Mouse (Mus musculus) midbrain, embryonic 16.5 days (tissue): ENCODE data around the gene Atl3. TPM values are rescaled to one million over a fixed set of nuclear protein-coding genes. Genes with fewer than 3 reads are reported as not detected.

Source experiments
- ATAC-seq: fragments of 200-750 bp; cut with Nextera tagmentation; 2 replicates; pipeline ENCODE4 v1.8.0; 2017; ENCODE audit warnings: moderate TSS enrichment
- H3K27ac ChIP-seq: fragments of 300-500 bp; sonication (generic); 2 replicates; pipeline ENCODE4 v1.5.1; 2014; ENCODE audit warnings: mild to moderate bottlenecking, low read length, mixed read lengths
- H3K27me3 ChIP-seq: fragments of 300-500 bp; sonication (generic); 2 replicates; pipeline ENCODE4 v1.6.1; 2014; ENCODE audit warnings: low read depth, low read length, mixed read lengths; ENCODE audit not compliant: control insufficient read depth, insufficient read depth
- H3K36me3 ChIP-seq: fragments of 300-500 bp; sonication (generic); 2 replicates; pipeline ENCODE4 v1.6.1; 2014; ENCODE audit warnings: mild to moderate bottlenecking, low read length, moderate library complexity, mixed read lengths; ENCODE audit not compliant: control insufficient read depth, insufficient read depth
- H3K4me1 ChIP-seq: fragments of 300-500 bp; sonication (generic); 2 replicates; pipeline ENCODE4 v1.6.1; 2014; ENCODE audit warnings: mild to moderate bottlenecking, low read length, mixed read lengths; ENCODE audit not compliant: control insufficient read depth, insufficient read depth
- H3K4me2 ChIP-seq: fragments of 300-500 bp; sonication (generic); 2 replicates; pipeline ENCODE4 v1.6.1; 2014; ENCODE audit warnings: mild to moderate bottlenecking, low read length, mixed read lengths
- H3K4me3 ChIP-seq: fragments of 300-500 bp; sonication (generic); 2 replicates; pipeline ENCODE4 v1.5.1; 2014; ENCODE audit warnings: low read depth, mild to moderate bottlenecking, low read length, moderate library complexity, mixed read lengths
- H3K9ac ChIP-seq: fragments of 300-500 bp; sonication (generic); 2 replicates; pipeline ENCODE4 v1.6.1; 2014; ENCODE audit warnings: low read depth, low read length, mixed read lengths
- H3K9me3 ChIP-seq: fragments of 300-500 bp; sonication (generic); replicated peaks from 2 replicates; pipeline ENCODE4 v1.6.1; 2014; ENCODE audit warnings: mild to moderate bottlenecking, low read length, mixed read lengths; ENCODE audit not compliant: control insufficient read depth, poor library complexity, severe bottlenecking
- WGBS: fragments of 180-500 bp; shearing (Covaris S2); extraction: QIAGEN DNeasy Blood & Tissue Kit; methylation state at CpG from one replicate; pipeline ENCODE4 v1.1.7; 2014; 5-methylcytosine and 5-hydroxymethylcytosine counted together
- polyA plus RNA-seq: library from polyadenylated mRNA; unstranded; fragments of >200 nt; fragmentation: Nextera tagmentation; extraction: Ambion mirVana; gene quantifications from 2 replicates; pipeline ENCODE4 v1.2.1, GENCODE M21; 2015

Atl3 gene
- polyA plus RNA-seq, 1 experiment from 2014 or later = 6.8 TPM

GRCm38 (mm10) chr19:7551550-7552300, 57.9 kb downstream of the Atl3 start:
- Histone ChIP-seq H3K27ac (no peak overlapping the region), H3K27me3 (no peaks in the 10 kb centered on the region), H3K9me3 (no peaks in the 10 kb centered on the region), H3K36me3 (no peaks in the 10 kb centered on the region), H3K4me1 (no peaks in the 10 kb centered on the region), H3K4me3 (no peak overlapping the region), H3K9ac (no peak overlapping the region), H3K4me2 (no peak overlapping the region)
- ATAC-seq = no peak
- 70% methylated on average over 4 of the region's 4 CpGs for WGBS

GRCm38 (mm10) chr19:7552301-7552673, 58.4 kb downstream of the Atl3 start:
- 88% methylated on average over 2 of the region's 2 CpGs for WGBS
- ATAC-seq = no peak
- no peaks in the 10 kb centered on the region for H3K9me3 ChIP-seq

GRCm38 (mm10) chr19:7553441-7553840, 59.6 kb downstream of the Atl3 start:
- no peaks in the 10 kb centered on the region for H3K9me3 ChIP-seq
- H3K4me2 ChIP-seq = no peak overlapping the region
- no peak for ATAC-seq
- no peak overlapping the region for H3K9ac ChIP-seq
- no peaks in the 10 kb centered on the region for H3K36me3 ChIP-seq
- H3K27ac ChIP-seq = no peak overlapping the region
- H3K4me3 ChIP-seq = no peak overlapping the region
- peaks cover 2% of the 10 kb centered on the region; the same call in 1 of the 2 replicates for H3K4me1 ChIP-seq
- no peaks in the 10 kb centered on the region for H3K27me3 ChIP-seq

More at GRCm38 (mm10) chr19:7552301-7552673, 58.4 kb downstream of the Atl3 start:
- no peak overlapping the region for H3K27ac ChIP-seq
- no peak overlapping the region for H3K4me3 ChIP-seq
- H3K9ac ChIP-seq = no peak overlapping the region
- H3K36me3 ChIP-seq = no peaks in the 10 kb centered on the region
- no peaks in the 10 kb centered on the region for H3K4me1 ChIP-seq
- no peaks in the 10 kb centered on the region for H3K27me3 ChIP-seq
- H3K4me2 ChIP-seq = no peak overlapping the region

GRCm38 (mm10) chr19:7554881-7555280, 61.0 kb downstream of the Atl3 start:
- Histone ChIP-seq H3K9me3 (no peaks in the 10 kb centered on the region), H3K9ac (no peak overlapping the region), H3K4me3 (no peak overlapping the region), H3K4me2 (no peak overlapping the region), H3K4me1 (peaks cover 2% of the 10 kb centered on the region; the same call in 1 of the 2 replicates), H3K27me3 (no peaks in the 10 kb centered on the region), H3K36me3 (no peaks in the 10 kb centered on the region), H3K27ac (no peak overlapping the region)
- WGBS = 65% methylated on average over 4 of the region's 4 CpGs
- ATAC-seq = no peak

- Histone ChIP-seq H3K27ac (no peak overlapping the region), H3K27me3 (no peaks in the 10 kb centered on the region), H3K4me2 (no peak overlapping the region), H3K4me1 (peaks cover 2% of the 10 kb centered on the region; the same call in 1 of the 2 replicates), H3K9ac (no peak overlapping the region), H3K4me3 (no peak overlapping the region), H3K9me3 (no peaks in the 10 kb centered on the region), H3K36me3 (no peaks in the 10 kb centered on the region)
- WGBS = 89% methylated on average over 1 of the region's 1 CpGs
- ATAC-seq = no peak
These were observed 62.8 kb downstream of the Atl3 start for GRCm38 (mm10) chr19:7556641-7557040.

GRCm38 (mm10) chr19:7557328-7557822, 63.5 kb downstream of the Atl3 start, which contains the start of gene Pla2g16:
Pla2g16 (plus strand) TSS chr19:7557459.
- ATAC-seq = peak; percentile 62; the same call in 1 of the 2 replicates
- Histone ChIP-seq H3K4me2 (peak within 1 kb of the TSS; percentile 63), H3K27me3 (no peaks in the 10 kb centered on the region), H3K9ac (peak within 1 kb of the TSS; percentile 8; the same call in 1 of the 2 replicates), H3K9me3 (no peaks in the 10 kb centered on the region), H3K4me1 (peaks cover 2% of the 10 kb centered on the region; the same call in 1 of the 2 replicates), H3K4me3 (peak within 1 kb of the TSS; percentile 39), H3K36me3 (no peaks in the 10 kb centered on the region), H3K27ac (no peak within 1 kb of the TSS)
- WGBS = 0% methylated on average over 27 of the region's 27 CpGs

- no peak overlapping the region for H3K9ac ChIP-seq
- ATAC-seq = no peak
- 5% methylated on average over 4 of the region's 4 CpGs for WGBS
These were observed 64.0 kb downstream of the Atl3 start for GRCm38 (mm10) chr19:7557844-7558243.

GRCm38 (mm10) chr19:7558675-7559074, 64.8 kb downstream of the Atl3 start:
- Histone ChIP-seq H3K4me2 (no peak overlapping the region), H3K9me3 (no peaks in the 10 kb centered on the region), H3K27ac (no peak overlapping the region), H3K4me1 (peaks cover 2% of the 10 kb centered on the region; the same call in 1 of the 2 replicates), H3K36me3 (no peaks in the 10 kb centered on the region), H3K27me3 (no peaks in the 10 kb centered on the region), H3K4me3 (no peak overlapping the region), H3K9ac (no peak overlapping the region)
- ATAC-seq = no peak
- 84% methylated on average over 4 of the region's 4 CpGs for WGBS

More at GRCm38 (mm10) chr19:7557844-7558243, 64.0 kb downstream of the Atl3 start:
- H3K4me1 ChIP-seq = peaks cover 2% of the 10 kb centered on the region; the same call in 1 of the 2 replicates
- H3K27me3 ChIP-seq = no peaks in the 10 kb centered on the region
- H3K27ac ChIP-seq = no peak overlapping the region
- no peaks in the 10 kb centered on the region for H3K36me3 ChIP-seq
- H3K4me3 ChIP-seq = peak overlapping the region; percentile 39
- H3K4me2 ChIP-seq = peak overlapping the region; percentile 63
- no peaks in the 10 kb centered on the region for H3K9me3 ChIP-seq

GRCm38 (mm10) chr19:7559986-7560385, 66.1 kb downstream of the Atl3 start:
- H3K4me2 ChIP-seq = no peak overlapping the region
- no peak overlapping the region for H3K9ac ChIP-seq
- no peak overlapping the region for H3K27ac ChIP-seq
- no peak for ATAC-seq
- peaks cover 2% of the 10 kb centered on the region; the same call in 1 of the 2 replicates for H3K4me1 ChIP-seq
- H3K9me3 ChIP-seq = no peaks in the 10 kb centered on the region
- WGBS = 81% methylated on average over 4 of the region's 4 CpGs
- no peaks in the 10 kb centered on the region for H3K36me3 ChIP-seq
- no peaks in the 10 kb centered on the region for H3K27me3 ChIP-seq
- H3K4me3 ChIP-seq = no peak overlapping the region
